Mouse (Mus musculus): ENCODE results near the gene Adar. TPM values are rescaled to one million over a fixed set of nuclear protein-coding genes. Genes with fewer than 3 reads are reported as not detected.

Adar gene
- polyA plus RNA-seq, 1 experiment from 2014 or later, result 11.7 TPM

- WGBS, result 72% methylated on average over 5 of the region's 5 CpGs
- ATAC-seq (replicated peaks; ENCODE audit: low FRiP score), result no peak
- Histone ChIP-seq H3K9me3 (replicated peaks) (no peaks in the 10 kb centered on the region), H3K27me3 (no peaks in the 10 kb centered on the region), H3K36me3 (no peaks in the 10 kb centered on the region), H3K4me2 (no peak overlapping the region), H3K9ac (no peak overlapping the region), H3K27ac (no peak overlapping the region), H3K4me3 (replicated peaks) (no peak overlapping the region), H3K4me1 (peaks cover 4% of the 10 kb centered on the region)
Measured at GRCm38 (mm10) chr3:89800774-89801506, 86.1 kb downstream of the Adar start.

GRCm38 (mm10) chr3:89801507-89801847 is 86.7 kb downstream of the Adar start:
- no peaks in the 10 kb centered on the region for H3K27me3 ChIP-seq
- no peak overlapping the region for H3K9ac ChIP-seq
- 0 out of 2 replicates have a peak, but pooled peaks have one; percentile 12 for ATAC-seq (replicated peaks; ENCODE audit: low FRiP score)
- H3K27ac ChIP-seq, result no peak overlapping the region
- H3K36me3 ChIP-seq, result no peaks in the 10 kb centered on the region
- 10% methylated on average over 3 of the region's 3 CpGs for WGBS
- no peak overlapping the region for H3K4me2 ChIP-seq
- H3K9me3 ChIP-seq (replicated peaks), result no peaks in the 10 kb centered on the region
- no peak overlapping the region for H3K4me3 ChIP-seq (replicated peaks)
- H3K4me1 ChIP-seq, result peaks cover 4% of the 10 kb centered on the region

DNA sequence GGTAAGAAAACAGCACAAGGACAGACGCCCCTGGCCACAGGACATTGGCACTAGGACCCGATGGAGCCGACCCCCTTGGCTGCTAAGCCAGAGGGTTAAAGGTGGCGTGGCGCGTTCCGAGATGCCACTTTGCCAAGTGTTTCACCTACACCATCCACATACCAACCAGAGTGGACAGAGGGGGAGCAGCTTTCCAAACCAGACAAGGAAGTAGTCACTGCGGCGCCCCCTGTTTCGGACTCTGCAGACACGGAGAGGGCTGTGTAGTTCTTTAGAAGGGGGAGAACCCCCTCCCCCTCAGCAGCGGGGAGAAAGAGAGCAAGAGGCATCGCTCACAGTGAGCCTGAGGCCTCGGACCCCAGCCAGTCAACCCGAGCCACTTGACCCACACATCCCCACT is 88.1 kb downstream of the Adar start:
- Histone ChIP-seq H3K4me3 (replicated peaks) (no peak overlapping the region), H3K4me1 (peaks cover 4% of the 10 kb centered on the region), H3K4me2 (no peak overlapping the region), H3K9ac (no peak overlapping the region), H3K36me3 (no peaks in the 10 kb centered on the region), H3K27me3 (no peaks in the 10 kb centered on the region), H3K9me3 (replicated peaks) (no peaks in the 10 kb centered on the region), H3K27ac (no peak overlapping the region)
- no peak for ATAC-seq (replicated peaks; ENCODE audit: low FRiP score)
- WGBS, result 85% methylated on average over 15 of the region's 15 CpGs

Other genes starting within 250 kb of the Adar start
- gene Kcnn3, start 194.9 kb upstream of the Adar start, polyA plus RNA-seq (2015; fragmentation: Nextera tagmentation; extraction: Ambion mirVana), result 2.1 and 3.0 TPM in 2 replicates
- gene Chrnb2, start 49.6 kb downstream of the Adar start, polyA plus RNA-seq (2015; fragmentation: Nextera tagmentation; extraction: Ambion mirVana), result 0.57 and 0.75 TPM in 2 replicates
- gene Ube2q1, start 58.6 kb downstream of the Adar start, polyA plus RNA-seq (2015; fragmentation: Nextera tagmentation; extraction: Ambion mirVana), result 11.0 and 12.5 TPM in 2 replicates
- 6.6 and 7.5 TPM in 2 replicates for gene She, start 116.3 kb downstream of the Adar start, polyA plus RNA-seq (2015; fragmentation: Nextera tagmentation; extraction: Ambion mirVana)
- 0.87 and 1.1 TPM in 2 replicates for gene Il6ra, start 198.2 kb downstream of the Adar start, polyA plus RNA-seq (2015; fragmentation: Nextera tagmentation; extraction: Ambion mirVana)
- gene Atp8b2, start 248.5 kb downstream of the Adar start, polyA plus RNA-seq (2015; fragmentation: Nextera tagmentation; extraction: Ambion mirVana), result 11.9 and 13.2 TPM in 2 replicates

Data from kidney, embryonic 15.5 days (tissue).